Mouse (Mus musculus): Measurements from ENCODE around the gene Dis3.
"Not testable (repeated sequence)": the region's sequence is repeated elsewhere in the genome, so short reads cannot be mapped to it uniquely, and the experiment has no call there.

Dis3 gene

DNA sequence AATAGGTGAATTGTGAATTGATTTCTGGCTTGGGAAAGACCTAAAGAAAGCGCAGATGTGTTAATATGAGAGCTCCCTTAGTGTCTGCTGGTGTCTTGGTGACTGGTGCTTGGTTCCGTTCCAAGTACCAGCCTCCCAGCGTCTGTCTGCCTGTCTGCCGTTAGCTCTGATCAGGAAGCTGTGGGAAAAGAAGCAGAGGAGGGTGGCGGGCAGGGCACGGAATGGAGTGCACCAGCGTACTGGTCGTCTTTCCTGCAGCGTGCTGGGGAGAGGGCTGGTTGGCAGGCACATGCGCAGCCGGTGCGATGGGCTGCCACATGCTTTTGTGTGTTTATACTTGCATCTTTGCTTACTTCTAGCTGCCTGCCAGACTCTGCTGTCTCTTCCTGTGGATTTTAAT, 39.0 kb downstream of the Dis3 start:
- DNase-seq (ENCODE audit: low spot score) = no peak

DNA sequence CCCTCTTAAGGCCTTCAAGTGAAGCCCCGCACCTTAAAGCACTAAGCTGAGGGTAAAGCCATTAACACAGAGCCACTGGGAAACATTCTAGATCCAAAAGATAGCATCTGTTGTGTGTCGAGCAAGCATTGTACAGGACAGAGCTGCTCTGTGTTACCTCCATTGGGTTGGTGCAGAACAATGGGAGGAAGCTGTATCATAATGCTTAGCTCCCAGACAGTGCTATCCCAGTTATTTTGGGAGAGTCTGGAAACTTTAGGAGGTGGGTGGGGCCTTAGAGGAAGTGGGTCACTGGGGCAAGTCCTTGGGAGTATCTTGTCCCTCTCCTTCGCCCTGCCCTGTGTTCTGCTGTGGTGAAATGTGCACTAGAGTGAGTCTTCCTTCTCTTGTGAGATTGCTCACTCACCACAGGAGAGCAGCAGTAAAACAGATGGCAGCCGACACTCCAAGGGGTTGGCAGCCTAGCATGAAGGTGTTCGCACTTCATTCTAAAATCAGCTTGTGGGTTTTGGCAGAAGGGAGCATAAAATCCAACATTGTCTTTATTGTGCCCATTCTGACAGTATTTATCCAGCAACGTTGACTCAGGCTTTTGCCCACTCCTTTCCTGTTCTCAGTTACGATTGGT, 40.5 kb downstream of the Dis3 start:
- no peak for DNase-seq (ENCODE audit: low spot score)

GRCm38 (mm10) chr14:99046782-99047181, 52.8 kb downstream of the Dis3 start:
- no peak for DNase-seq (ENCODE audit: low spot score)

GRCm38 (mm10) chr14:99046031-99046781, 53.4 kb downstream of the Dis3 start, which contains the start of the genes Mzt1 and Bora:
Mzt1 (minus strand) TSS chr14:99046134.
Bora (plus strand) TSS chr14:99046222.
- peak; percentile 89 for DNase-seq (ENCODE audit: low spot score)

DNA sequence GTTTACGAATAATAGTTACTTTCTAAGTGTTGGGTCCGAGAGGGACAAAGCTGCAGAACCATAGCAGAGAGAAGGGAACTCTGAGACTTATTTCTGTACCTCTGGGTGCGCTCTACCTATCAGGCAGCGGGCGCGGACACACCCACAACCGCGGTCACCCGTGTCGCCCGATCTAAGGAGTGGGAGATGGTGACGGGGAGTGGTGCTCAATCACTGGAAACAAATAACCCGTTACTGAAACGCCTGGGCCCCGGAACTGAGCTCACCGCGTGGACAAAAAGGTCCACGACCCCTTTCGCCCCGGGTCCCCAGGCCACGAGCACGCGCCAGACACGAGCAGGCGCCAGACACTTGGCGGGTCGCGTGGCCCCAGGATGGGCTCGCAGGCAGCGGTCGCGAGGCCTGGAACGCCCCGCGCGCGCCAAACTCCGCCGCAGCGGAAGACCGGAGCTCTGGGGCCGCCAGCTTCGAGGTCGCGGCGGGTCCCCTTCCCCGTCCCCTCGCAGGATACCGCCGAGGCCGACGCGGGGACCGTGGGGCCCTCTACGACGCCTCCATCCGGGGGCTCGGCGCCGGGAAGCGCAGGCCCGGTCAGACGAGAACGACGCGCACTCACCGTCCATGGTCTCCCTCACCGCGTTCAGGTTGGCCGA, 54.1 kb downstream of the Dis3 start:
- peak; percentile 5 for DNase-seq (ENCODE audit: low spot score)

DNA sequence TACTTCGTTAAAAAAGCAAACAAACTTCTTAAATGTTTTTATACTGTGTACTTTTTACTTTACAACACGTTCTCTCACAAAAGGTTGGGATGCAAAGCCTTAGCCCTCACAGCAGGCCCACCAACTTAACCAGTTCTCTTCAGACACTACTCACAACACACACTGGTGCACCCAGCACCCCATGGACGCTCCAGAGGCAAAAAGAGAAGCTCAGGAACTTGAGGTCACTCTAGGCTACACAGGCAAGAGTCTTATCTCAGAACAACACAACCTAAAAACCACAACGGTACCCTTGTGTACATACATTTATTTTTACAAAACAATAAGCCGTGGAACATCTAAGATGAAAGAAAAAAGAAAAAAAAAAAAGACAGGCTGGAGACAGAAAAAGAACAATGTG, 54.9 kb downstream of the Dis3 start:
- no peak for DNase-seq (ENCODE audit: low spot score)

- no peak for DNase-seq (ENCODE audit: low spot score)
These were observed 55.5 kb downstream of the Dis3 start for GRCm38 (mm10) chr14:99044096-99044495.

DNA sequence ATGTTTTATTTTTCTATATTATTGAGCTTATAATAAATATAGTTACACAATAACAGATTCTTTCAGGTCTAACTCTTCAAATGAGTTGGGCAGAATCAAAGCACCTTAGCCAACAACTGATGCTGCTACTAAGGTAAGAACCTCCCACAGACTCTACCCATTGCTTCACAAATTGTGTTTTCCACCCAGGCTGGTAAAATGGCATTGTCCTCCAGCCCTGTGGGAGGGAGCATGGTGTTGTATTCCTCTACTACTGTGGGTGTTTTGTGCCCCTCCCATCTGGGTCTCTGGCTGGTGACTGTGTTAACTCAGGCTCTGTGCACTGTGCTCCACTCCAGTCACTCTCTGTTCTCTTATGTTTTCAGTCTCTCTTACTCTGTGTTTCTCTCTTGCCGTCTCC, 56.1 kb downstream of the Dis3 start:
- no peak for DNase-seq (ENCODE audit: low spot score)

DNA sequence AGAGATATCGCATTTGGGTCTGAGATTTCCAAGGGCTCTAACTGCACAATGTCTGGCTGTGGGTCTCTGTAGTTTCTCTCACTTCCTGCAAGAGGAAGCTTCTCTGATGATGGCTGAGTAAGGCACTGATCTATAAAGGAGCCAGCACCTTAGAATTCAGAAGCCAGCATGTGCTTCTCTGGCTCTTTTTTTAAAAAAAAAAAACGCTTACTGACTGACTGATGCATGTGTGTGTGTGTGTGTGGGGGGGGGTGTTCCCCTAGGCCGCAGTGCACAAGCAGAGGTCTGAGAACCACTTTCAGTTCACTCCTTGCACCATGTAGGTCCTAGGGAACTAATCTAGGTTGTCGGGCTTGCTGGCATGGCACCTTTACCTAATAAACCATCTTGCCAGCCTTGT, 58.2 kb downstream of the Dis3 start:
- DNase-seq (ENCODE audit: low spot score) = no peak

GRCm38 (mm10) chr14:99039308-99039707, 60.3 kb downstream of the Dis3 start:
- DNase-seq (ENCODE audit: low spot score) = not testable (repeated sequence)

DNA sequence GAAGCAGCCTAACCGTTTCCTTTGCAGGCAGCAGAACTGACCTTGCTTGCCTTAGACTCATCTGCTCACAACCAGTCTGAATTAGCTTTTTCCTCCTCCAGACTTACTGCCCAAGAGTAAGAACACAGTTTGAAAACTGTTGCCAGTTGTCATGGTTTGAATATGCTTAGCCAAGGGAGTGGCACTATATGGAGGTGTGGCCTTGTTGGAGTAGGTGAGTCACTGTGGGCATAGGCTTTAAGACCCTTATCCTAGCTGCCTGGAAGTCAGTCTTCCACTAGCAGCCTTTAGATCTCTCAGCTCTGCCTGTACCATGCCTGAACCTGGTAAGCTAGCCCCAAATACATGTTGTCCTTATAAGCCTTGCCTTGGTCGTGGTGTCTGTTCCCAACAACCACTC, 61.9 kb downstream of the Dis3 start:
- DNase-seq (ENCODE audit: low spot score) = no peak

GRCm38 (mm10) chr14:99036039-99036438, 63.5 kb downstream of the Dis3 start:
- DNase-seq (ENCODE audit: low spot score) = no peak

GRCm38 (mm10) chr14:99034851-99035250, 64.7 kb downstream of the Dis3 start:
- not testable (repeated sequence) for DNase-seq (ENCODE audit: low spot score)

DNA sequence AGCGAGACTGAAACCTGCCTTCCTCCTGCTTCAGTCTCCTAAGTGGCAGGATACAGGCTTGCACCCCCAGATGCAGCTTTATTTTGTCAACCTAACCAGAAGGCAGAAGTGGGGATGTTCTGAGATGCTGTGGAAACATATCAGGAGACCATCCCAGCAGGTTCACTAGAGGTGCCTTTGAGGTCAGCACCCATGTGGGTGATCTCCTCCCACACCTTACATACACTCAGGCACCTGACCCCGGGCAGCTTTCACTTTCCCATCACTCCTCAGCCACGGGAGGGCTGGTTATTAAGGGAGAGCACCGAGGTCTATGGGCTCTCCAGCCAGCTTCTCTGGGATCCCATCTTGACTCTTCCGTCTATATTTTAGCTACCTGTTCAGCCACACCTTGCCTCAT, 67.0 kb downstream of the Dis3 start:
- DNase-seq (ENCODE audit: low spot score) = no peak

- no peak for DNase-seq (ENCODE audit: low spot score)
These were observed 68.2 kb downstream of the Dis3 start for GRCm38 (mm10) chr14:99031337-99031873.

- no peak for DNase-seq (ENCODE audit: low spot score)
These were observed 69.6 kb downstream of the Dis3 start for GRCm38 (mm10) chr14:99029987-99030386.

Data from ovary, adult 18-20 months (tissue).